In the genomic region with DNA sequence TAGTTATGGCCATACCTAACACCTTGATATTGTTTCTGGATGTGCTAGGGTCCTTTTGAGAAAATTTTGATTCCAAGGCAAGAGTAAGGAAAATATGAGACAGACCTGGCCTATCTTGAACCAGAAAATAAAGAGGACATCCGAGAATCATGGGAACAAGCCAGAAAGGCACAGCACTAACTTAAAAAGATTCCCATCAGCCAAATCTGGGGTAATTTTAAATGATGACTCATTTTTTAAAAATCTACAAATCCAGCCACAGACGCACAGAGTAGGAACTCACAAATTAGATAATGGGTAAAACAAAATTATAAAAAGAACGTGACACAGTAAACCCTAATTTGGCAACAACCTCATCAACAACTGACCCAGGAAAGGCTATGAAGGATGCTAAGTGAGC, we compare ENCODE assay signal across 16 mouse cellular contexts.
"Had no signal": no experiment of that assay in that cellular context is flagged by ENCODE, and none has a peak within 500 bp of the region (broad histone marks: within the 10 kb centered on the region; RNA-seq: fewer than 3 reads in every experiment).

No protein-coding gene starts in this region.

- H3K36me3 ChIP-seq: neural tube, embryonic 13.5 days; neural tube, embryonic 15.5 days; stomach, embryonic 15.5 days had no signal

- H3K4me1 ChIP-seq: neural tube, embryonic 13.5 days; neural tube, embryonic 15.5 days; stomach, embryonic 15.5 days had no signal

- H3K27ac ChIP-seq: neural tube, embryonic 13.5 days; neural tube, embryonic 15.5 days; stomach, embryonic 15.5 days; stomach, postnatal 0 days had no signal

- H3K4me3 ChIP-seq: neural tube, embryonic 13.5 days; neural tube, embryonic 15.5 days; stomach, embryonic 15.5 days had no signal

- DNase-seq: retina, postnatal 1 day; right cerebral cortex, adult 18-20 months; right cerebral cortex, postnatal 14 days; right cerebral cortex, postnatal 25 days; right cerebral cortex, postnatal 4 days; spleen, adult 18-20 months; thymus, adult 18-20 months; thymus, adult 2 months; thymus, postnatal 14 days; thymus, postnatal 25 days; thymus, postnatal 36 days; thymus, postnatal 4 days had no signal

- H3K9me3 ChIP-seq: neural tube, embryonic 13.5 days; neural tube, embryonic 15.5 days; stomach, embryonic 15.5 days had no signal

- H3K4me2 ChIP-seq: neural tube, embryonic 13.5 days; neural tube, embryonic 15.5 days; stomach, embryonic 15.5 days had no signal

- H3K27me3 ChIP-seq: neural tube, embryonic 13.5 days; neural tube, embryonic 15.5 days; stomach, embryonic 15.5 days had no signal

- H3K9ac ChIP-seq: neural tube, embryonic 13.5 days; neural tube, embryonic 15.5 days; stomach, embryonic 15.5 days had no signal
